Mouse (Mus musculus): ENCODE measurements around the gene Ttc28.
A peak's percentile ranks its signal among the peaks of the same experiment; 100 is the strongest.

Ttc28 gene

DNA sequence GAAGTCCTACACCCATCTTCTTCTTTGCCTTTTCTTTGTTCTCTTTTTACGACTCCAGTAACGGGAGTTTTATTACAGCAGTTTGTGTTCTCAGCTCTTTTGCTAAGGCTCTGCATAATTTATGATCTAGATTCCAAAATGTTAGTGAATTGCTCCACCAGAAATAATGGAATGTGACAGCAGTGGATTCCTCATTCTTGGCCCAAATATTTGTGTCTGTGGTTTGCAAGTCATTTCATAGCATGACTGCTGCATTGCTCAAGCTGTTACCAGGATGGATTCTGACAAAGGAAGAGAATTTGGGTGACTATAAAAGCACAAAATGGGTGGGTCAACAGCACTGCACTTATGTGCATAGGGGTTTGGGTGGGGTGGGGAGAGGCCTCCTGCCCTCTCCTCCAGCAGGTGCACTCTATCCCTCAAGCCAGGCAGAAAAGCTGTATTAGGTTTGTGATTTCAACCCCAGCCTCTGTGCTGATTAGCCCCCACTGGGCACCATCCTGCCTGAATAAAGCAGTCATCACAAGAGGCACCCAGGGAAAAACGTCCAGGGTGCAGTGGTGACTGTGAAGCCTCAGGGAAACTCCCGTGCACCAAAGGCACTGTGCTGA lies 325.5 kb downstream of the Ttc28 start:
- DNase-seq (ENCODE audit: low spot score in 2 of 2) = no peak

DNA sequence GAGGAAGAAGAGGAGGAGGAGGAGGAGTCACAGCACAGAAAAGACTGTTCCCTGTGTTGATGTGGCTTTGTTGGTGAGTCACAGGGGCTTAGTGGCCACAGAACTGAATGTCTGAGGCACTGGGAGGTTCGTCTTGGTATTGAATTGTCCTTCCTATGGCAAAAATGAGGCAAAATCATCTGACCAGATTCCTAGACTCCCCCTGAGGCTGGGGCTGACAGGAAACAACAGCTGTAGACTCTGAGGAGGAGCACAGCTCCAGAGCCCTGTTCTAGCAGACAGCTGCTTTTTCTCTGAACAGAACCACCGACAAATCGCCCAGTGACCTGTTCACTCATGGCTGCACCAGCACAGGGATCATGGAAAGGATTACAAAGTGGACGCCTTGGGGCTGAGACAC lies 326.2 kb downstream of the Ttc28 start:
- no peak for DNase-seq (ENCODE audit: low spot score in 2 of 2)

GRCm38 (mm10) chr5:111207924-111208659 lies 328.5 kb downstream of the Ttc28 start:
- DNase-seq (ENCODE audit: low spot score in 2 of 2) = no peak

DNA sequence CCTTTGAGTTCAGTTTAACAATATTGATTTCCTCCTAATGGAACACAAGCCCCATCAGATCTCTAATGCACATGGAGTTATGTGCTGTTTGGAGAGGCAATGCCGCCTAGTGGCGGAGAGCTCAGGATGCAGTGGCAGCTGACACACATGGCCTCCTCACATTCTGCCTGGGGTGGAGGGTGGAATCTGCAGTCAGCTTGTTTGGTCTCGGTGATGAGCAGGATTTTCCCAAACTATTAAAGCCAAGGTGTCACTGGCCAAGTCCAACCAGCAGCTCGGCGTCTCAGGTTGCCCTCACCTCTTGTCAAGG lies 329.0 kb downstream of the Ttc28 start:
- no peak for DNase-seq (ENCODE audit: low spot score in 2 of 2)

DNA sequence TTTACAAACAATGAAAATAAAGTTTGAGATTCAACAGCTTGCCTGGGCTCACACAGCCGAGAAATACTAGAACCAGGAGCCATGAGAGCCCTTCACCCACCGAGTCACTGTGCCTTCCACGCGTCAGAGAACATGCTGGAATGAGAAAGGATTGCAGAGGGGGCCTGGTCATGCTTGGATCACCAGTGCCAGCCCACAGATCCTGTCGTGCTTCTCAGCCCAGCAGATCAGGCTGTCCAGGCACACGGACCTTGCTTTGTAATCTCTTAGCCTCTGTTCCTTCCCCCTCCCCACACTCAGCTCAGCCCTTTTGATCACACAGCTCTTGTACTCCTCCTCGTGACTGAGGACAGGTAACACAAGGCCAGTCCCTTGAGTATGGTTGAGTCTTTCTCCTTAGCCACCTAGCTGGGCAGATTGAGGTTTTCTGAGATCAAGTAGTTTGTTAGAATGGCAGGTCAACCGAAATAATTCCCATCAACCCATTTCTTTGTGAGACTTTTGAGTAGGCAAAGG lies 334.4 kb downstream of the Ttc28 start:
- DNase-seq (ENCODE audit: low spot score in 2 of 2) = no peak

DNA sequence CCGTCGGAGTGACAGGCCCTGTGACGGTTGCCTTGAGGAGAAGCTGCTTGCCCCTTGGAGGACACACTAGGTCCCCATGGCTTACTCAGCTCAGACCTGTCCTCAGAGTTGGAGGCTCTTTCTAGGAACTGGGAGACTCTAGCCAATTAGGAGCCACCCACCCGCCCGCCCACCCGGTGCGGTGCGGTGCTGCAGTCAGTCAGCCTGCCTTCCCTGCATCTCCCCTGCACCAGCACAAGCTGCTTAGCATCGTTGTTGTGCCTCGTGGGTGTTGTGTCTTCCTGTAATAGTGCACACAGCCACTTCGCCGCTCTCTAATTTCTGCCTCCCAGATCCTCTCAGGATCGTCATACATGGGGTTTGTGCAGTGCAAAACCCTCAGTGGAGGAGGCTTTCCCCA lies 335.3 kb downstream of the Ttc28 start:
- DNase-seq (ENCODE audit: low spot score in 2 of 2) = no peak

DNA sequence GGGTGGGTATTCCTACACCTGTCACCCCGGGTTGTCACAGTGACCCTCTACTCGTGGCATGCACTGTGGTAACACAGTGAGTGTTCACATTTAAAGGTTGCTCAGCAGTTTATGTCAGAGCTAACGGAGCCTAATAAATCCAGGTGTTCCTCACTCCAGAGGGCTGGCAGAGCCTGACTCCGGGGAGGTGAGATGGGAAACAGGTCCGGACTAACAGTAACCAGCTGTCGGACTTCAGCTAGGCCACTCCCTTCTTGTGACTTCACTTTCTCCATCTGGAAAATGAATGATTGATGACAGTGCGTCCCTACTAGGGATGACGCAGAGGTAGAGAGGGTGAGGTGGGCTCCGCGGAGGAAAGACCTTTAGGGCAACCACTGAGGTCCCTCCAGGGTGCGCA lies 336.1 kb downstream of the Ttc28 start:
- no peak for DNase-seq (ENCODE audit: low spot score in 2 of 2)

GRCm38 (mm10) chr5:111216166-111216565 lies 336.6 kb downstream of the Ttc28 start:
- DNase-seq (ENCODE audit: low spot score in 2 of 2) = no peak

DNA sequence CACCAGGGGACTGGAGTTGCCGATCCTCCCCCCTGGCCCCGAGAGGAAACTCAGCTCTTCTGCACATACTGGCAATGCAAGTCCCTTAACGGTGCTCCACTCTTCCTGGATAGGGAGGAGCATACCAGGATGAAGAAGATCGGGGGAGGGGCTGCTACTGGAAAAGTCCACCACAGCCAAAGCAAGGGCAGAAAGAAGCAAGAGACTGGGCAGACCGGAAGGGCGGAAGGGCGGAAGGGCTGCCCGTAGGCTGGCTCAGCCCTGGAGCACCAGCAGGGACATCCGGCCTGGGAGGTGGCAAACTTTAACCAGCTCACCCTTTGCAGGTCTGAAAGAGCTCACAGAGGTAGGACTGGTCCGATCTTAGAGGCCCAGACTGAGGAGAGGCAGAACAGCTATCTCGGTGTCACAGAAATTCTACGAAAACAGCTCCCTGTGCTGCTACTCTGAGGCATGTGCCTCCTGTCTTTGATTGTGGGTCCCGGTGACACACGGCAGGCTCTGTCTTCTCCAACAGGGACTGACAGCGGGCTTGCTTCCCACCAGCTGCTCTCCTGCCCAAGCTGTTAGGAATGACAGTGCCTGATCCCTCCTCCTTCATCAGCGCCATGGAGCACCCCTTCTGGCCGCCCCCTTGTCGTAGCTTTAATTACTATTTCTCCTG lies 338.0 kb downstream of the Ttc28 start:
- no peak for DNase-seq (ENCODE audit: low spot score in 2 of 2)

DNA sequence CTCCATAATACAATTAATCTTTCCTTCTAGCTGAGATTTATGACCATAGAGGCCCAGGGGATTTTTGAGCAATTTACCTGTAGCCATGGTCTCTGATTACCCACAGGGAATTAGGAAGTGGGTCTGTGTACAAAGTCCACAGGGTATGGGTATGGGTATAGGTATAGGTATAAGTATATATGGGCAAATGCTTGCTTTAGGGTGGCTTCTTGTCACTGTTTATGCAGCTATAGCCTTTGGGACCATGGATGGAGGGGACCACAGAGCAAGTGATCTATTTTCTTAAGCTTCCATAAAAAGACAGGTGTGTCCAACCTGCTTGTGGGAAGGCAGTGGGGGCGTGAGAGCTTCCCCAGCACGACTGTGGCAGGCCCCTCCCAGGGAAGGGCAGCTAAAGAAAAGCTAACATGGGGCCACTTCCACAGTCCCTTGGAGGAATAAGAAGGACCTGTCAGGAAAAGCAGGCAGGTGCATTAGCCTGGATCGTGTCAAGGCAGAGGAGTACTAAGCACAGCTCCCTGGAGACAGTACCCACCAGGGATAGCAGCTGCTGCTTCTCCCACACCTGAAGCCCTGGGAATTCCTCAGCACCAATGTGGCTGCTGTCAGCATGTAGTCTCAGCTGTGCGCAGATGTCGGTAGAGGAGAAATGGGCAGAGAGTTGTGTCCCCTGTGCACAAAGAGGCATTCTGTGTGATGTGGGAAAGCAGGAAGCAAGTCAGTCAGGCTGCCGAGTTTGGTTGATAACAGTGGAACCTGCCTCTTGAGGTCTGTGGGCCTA lies 338.7 kb downstream of the Ttc28 start:
- DNase-seq (ENCODE audit: low spot score in 2 of 2) = no peak

DNA sequence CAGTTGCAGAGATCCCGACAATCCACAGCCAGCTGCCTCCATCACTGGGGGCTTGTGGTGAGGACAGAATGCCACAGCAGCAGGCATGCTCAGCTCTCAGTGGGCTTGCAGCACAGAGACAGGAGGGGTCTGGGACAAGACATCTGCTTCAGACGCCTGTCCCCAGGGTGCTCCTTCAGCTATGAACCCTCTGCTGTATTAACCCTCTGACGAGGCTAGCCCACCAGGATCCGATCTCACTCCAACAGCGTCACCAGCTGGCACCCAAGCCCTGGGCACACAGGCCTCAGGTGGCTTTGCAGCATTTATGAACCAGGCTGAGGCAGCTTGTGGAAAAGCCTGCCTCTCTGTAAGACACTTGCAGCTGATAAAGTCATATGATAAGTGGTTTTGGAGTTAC lies 339.4 kb downstream of the Ttc28 start:
- no peak for DNase-seq (ENCODE audit: low spot score in 2 of 2)

DNA sequence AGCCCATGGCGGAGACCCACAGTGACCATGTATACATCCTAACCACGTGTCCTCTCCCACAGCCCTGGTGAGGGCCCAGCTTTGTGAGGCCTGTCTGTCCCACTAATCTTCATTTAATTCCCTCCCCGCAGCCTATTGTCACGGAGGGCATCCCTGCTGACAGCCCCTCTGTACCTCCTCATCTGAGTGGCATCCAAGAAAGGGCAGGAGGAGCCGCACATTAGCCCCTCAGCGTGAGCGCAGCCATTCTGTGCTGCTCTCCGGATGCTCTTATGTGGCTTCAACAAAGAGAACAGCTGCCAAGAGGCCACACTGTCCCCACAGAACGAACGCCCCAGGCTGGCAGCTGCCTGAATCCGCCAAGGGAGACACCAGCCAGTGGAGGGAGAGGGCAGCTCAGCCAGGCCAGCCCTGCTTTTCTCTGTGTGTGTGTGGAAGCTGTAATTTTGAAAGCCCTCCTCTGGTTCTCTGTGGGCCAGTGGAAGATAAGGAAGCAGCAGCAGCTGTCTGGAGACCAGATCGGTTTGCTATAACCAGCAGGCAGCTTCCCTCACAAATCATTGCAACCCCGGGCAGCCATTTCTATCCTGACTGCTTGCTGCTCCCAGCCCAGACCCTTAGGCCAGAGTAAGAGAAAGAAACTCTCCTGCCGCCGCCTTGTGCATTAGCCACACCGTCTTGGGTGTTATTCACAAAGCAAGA lies 341.2 kb downstream of the Ttc28 start:
- no peak for DNase-seq (ENCODE audit: low spot score in 2 of 2)

GRCm38 (mm10) chr5:111222820-111223219 lies 343.2 kb downstream of the Ttc28 start:
- no peak for DNase-seq (ENCODE audit: low spot score in 2 of 2)

DNA sequence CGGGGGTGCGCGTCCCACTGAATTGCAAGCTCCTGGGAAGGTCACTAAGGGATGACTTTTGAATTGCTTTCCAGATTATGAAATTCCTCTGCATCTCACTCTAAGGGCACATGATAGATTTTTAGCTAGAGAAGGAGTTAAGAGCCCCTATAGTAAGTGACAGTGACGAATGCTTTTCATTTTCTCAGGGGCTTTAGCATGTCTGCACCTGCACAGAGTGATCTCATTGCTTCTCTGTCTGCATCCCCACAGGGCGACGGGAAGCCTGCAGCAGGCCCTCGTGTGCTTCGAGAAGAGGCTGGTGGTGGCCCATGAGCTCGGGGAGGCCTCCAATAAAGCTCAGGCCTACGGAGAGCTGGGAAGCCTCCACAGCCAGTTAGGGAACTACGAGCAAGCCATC lies 345.7 kb downstream of the Ttc28 start:
- DNase-seq (ENCODE audit: low spot score in 2 of 2) = no peak

DNA sequence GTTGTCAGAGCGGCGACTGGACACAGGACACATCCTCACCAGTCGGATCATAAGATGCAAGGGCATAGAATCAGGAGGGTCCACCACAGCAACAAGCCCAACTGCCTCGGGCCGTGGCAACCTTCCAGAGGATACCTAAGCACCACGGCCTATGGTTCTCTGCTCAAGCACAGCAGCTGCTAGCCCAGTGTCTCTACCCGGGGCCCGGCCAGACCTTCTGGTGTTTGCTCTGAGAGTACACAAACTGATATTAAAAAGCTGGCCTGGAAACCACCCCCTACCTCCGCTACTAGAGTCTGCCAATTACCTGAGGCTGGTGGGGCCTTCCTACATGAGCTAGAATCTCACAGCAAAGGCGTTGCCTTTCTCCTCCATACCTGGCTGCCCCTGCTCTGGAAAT lies 346.9 kb downstream of the Ttc28 start:
- no peak for DNase-seq (ENCODE audit: low spot score in 2 of 2)

GRCm38 (mm10) chr5:111227850-111228249 lies 348.2 kb downstream of the Ttc28 start:
- peak in 1 of 2 experiments; percentile 9 for DNase-seq (ENCODE audit: low spot score in 2 of 2)

GRCm38 (mm10) chr5:111228302-111229040 lies 348.9 kb downstream of the Ttc28 start:
- peak; percentile 8 to 33 for DNase-seq (ENCODE audit: low spot score in 2 of 2)

DNA sequence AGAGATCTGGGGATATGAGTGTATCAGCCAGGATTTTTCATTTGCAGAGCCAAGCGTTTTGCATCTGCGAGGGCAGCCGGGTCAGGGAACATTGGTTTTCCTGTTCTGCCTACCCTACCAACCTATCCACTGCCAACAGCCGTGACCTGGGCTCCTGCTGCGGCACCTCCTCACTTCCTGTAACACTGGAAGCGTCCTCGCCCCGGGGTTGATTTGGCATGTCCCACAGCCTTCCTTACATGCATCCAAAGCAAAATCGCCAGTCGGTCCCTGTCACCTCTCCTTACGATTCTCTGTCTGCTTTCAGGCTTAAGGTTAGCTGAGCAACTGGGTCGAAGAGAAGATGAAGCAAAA lies 349.4 kb downstream of the Ttc28 start:
- no peak for DNase-seq (ENCODE audit: low spot score in 2 of 2)

GRCm38 (mm10) chr5:111229671-111230070 lies 350.1 kb downstream of the Ttc28 start:
- DNase-seq (ENCODE audit: low spot score in 2 of 2) = no peak

GRCm38 (mm10) chr5:111231044-111231443 lies 351.4 kb downstream of the Ttc28 start:
- no peak for DNase-seq (ENCODE audit: low spot score in 2 of 2)

- no peak for DNase-seq (ENCODE audit: low spot score in 2 of 2)
Observed at GRCm38 (mm10) chr5:111231769-111232168, 352.2 kb downstream of the Ttc28 start.

Measured in urinary bladder, adult 18-20 months (tissue).